Mouse (Mus musculus): ENCODE data around the gene Slc9a9.

DNA sequence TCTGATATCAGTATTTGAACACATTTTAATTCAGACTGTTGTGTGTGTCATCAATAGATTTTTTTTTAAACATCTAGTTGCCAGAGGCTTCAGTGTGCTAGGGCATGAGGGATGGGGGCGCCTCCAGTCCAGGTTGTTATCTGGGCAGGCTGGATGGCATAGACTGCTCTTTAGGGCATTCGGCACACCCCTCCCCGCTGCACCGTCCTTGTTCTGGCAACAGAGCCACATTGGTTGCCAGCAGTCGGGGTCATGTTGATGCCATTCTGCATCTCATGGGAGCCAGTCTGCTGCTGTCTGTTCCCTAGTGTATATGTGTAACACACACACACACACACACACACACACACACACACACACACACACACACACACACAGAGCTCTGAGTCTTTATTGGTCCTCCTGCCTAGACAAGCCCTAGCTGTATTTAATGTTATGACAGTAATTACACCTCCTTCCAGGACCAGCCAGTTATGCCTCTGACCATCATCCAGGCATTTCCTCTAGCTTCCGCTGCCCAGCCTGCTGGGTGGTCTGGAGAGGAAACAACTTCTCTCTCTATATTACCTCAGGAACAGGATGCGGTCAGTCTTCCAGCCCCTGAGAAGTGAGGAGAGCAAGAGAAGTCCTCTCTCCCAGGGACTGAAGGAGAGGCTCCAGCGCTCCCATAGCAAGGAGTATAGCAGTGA, 63.0 kb downstream of the Slc9a9 start:
- TF ChIP-seq POLR2A (IDR thresholded peaks at IDR 0.05; ENCODE audit: borderline replicate concordance, control insufficient read depth, low read depth, low read length) (no peak), CTCF (IDR thresholded peaks at IDR 0.05; ENCODE audit: control insufficient read depth, insufficient read depth, low read length) (no peak)

Data from bone marrow, adult 2 months (tissue).